Mouse (Mus musculus) NIH3T3 (cell line): ENCODE results near the gene Adgrg3.
A peak's percentile ranks its signal among the peaks of the same experiment; 100 is the strongest.

Experiments
- DNase-seq: peaks from one replicate; pipeline ENCODE4 v3.0.0-alpha.2; 2012; ENCODE audit warnings: low read depth

Adgrg3 gene

DNA sequence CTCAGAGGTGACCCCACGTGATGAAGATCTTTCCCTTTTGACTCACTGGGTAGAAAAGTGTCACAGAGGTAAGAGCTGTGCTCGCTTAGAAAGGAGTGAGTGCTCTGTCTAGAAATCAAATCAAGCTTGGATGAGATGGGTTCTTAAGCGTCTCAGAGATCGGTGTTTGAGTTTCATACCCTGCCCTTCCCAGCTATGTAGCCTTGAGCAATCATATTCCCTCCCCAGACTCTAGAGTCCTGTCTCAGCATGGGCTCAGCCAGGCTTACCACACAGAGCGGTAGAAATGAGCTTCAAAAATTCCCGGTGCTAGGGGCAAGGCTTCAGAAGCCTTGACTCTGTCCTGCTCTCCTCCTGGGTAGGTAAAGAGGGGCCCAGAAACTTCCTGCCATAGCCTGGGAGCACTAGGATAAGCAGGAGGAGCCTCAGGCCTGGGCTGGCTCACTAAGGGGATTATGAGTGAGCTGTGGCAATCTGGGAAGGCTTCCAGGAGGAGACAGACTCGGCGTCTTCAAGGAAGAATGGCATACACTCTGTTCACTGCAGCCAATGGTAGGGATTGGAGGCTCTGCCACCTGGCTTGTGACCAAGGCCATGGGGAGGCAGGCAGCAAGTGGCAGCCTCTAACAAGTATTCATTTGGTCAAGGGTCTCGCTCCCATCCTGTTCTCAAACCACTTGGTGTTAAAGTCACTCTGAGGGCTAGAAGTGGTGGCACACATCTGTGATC lies 24.3 kb upstream of the Adgrg3 start:
- DNase-seq = peak; percentile 36

GRCm38 (mm10) chr8:94994006-94994405 lies 23.5 kb upstream of the Adgrg3 start:
- no peak for DNase-seq

DNA sequence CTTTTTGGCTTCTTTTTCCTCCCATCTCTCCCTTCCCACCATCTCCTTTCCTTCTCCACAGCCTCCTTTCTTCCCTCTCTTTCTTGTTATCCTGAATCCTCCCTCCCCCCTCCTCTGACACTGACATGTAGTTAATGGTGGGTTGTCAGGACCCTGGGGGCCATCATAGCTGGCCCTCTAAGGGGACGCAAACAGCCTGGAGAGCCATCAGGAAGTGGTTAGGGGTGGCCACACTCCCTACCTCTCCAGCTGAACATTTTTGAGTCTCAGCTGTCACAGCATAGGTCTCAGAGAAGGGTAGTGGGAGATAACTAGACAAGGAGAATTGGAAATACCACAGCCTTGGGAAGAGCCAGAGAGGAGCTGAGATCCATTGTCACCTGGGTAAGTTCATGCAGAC lies 23.0 kb upstream of the Adgrg3 start:
- DNase-seq = no peak

- DNase-seq = no peak
Observed at GRCm38 (mm10) chr8:94995336-94995893, 22.1 kb upstream of the Adgrg3 start.

DNA sequence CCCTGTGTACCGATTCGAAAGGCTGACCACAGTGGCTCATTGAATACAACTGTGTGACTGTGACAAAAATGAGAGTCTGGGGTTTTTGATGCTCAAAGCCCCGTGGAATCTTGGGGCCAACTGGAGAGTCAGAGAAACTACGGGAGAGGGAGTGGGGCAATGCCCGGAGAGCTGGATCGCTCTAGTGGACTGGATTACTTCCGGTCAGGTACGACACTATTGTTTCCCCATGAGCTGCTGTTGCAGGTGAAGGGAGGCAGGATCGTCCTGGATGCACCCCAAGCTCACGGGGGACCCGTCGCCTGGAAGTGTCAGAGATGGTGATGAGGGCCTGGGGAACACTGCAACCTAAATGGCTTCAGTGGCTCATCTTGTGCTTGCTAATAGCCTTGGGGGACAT lies 21.5 kb upstream of the Adgrg3 start:
- no peak for DNase-seq

- peak; percentile 28 for DNase-seq
Observed at GRCm38 (mm10) chr8:94996899-94997856, 20.3 kb upstream of the Adgrg3 start.

DNA sequence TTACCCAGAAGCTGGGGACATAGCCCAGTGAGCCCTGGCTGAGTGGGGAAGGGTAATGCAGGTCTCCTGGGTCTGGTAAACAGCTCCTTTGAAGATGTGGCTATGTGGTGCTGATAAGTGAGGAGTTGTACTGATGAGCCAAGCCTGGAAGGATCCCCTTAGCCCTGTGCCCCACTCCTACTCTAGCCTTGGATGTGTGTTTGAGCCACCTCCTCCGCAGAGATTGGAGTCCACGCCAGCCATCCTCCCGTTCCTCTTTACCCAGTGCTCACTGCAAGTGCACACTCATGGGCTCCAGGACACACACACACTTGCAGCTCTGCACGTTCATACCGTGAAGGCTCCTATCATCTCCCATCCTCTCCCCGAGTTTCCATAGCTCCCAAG lies 19.6 kb upstream of the Adgrg3 start:
- no peak for DNase-seq

DNA sequence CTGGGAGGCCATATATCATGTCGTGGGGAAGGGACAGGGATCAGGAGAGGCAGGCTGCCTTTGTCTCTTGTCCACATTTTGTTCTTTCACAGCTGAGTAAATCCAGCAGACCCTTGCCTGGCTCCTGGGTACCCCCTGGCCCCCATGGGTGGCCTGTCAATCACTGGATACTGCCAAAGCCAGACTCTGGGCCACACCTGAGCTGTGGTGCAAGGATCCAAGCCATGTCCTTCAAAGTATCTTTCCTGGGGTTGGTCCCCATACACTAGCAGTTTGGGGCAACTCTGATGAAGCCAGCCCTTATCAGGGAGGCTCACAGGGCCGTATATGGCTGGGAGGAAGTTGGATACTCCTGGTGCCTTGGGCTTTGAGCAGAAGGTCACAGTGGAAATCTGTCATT lies 19.1 kb upstream of the Adgrg3 start:
- DNase-seq = no peak

DNA sequence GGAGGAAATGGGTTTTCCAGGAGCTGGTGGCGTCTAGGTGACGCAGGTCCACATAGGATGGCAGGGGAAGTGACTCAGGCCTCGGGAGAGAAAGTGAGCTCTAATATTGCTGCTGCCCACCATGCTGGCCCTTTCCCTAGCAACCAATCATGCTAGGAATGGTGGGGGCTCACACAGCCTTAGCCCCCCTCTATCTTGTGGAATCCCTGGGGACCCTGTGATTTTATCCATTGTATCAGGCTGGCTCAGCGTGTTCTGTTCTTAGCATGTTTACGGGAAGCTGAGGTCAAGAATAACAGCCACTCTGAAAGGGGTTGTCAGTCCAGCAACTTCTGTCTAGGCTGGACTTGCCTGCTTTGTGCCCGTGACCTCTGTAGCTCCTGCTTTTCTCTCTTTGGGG lies 18.5 kb upstream of the Adgrg3 start:
- DNase-seq = no peak

DNA sequence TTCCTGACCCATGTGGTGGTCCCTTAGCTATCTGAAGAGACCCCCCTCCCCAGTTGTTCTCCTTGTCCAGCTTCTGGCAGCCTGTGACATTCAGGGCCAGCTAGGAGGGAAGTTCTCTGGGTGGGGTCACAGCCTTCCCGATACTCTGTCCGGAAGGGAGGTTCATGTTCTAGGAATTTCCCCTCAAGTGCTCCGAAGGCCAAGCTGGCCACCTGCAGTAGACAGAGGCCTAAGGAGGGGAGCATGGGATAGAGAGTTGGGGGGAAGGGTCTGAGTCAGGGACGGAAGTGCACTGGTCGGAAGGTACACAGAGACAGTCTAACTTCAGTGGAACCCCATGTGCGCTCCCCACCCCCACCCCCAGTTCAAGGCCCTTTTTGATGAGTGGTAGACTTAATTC lies 17.5 kb upstream of the Adgrg3 start:
- DNase-seq = no peak

DNA sequence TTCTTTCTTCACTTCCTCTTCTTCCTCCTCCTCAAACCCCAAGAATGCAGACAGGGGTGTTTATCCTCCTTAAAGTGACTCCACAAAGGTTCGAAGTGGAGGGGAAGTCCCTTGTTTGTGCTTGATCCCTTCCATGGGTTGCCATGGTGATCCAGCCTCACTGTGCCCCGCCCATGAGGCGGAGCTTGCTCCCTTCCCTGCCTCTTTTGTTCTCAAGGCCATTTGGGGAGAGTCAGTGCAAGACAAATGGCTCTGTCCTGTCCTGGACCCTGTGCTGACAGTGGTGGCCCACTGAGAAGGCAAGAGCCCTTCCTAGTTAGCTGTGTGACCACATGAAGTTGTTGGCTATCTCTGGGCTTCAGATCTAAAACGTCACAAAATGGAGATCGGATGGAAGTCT lies 16.8 kb upstream of the Adgrg3 start:
- DNase-seq = peak; percentile 65

DNA sequence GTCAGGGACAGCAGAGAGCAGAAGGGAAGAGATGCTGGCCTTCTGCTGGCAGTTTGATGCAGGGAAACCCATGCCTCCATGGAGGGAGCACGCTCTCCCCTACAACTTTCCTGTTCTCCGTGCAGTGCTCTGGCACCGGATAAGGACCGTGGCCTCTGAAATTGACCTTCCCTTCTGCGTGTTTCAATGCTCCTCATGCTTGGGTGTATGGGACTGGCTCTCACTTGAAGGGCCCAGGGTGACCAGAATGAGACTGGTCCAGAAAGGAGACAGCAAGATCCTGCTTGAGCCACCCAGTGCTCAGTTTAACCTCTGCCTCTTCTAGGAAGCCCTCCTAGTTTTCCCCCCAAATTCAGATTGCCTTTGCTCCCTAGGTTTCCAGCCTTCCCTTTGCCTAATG lies 16.3 kb upstream of the Adgrg3 start:
- DNase-seq = no peak

DNA sequence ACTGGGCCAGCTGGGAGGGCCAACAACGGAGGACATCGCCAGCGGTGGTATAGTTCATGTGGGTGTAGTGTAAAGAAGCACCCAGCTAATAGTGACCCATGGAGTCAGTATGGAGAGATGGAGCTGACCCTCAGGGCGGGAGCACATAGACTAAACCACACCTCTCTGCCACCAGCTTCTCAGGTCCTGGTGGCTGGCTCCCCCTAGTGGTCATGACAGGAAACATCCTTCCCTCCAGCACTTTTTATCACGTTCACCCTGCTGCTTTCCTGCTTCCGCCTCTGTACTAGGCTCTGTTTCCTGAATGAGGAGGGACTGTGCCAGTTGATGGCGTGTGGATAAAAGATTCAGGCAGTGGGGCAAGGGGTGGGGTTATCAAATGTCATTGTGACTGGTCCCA lies 15.8 kb upstream of the Adgrg3 start:
- peak; percentile 90 for DNase-seq

DNA sequence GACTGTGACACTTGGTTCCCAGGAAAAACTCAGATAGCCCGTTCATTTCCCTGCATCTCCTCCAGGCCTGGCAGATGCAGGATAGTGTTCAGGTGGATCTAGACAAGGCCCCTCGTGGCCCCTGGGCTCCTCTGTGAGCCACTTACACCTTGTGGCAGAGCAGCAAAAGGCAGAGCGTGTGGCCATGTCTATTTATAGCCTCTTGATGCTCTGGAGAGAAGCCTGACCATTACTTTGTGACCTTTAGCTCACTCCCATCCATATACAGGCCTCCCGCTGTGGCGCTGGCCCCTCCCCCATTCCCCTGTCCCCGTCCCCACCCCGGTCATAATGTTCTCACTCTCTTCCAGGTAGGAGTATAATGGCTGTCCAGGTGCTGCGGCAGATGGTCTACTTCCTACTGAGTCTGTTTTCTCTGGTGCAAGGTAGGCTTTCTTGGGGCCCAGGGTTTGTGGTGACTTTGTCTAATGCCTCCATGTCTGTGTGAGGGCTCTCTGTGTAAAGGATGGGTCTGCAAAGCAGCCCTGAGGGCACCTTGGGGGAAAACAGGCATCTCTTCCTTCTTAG lies 15.3 kb upstream of the Adgrg3 start:
- DNase-seq = no peak

DNA sequence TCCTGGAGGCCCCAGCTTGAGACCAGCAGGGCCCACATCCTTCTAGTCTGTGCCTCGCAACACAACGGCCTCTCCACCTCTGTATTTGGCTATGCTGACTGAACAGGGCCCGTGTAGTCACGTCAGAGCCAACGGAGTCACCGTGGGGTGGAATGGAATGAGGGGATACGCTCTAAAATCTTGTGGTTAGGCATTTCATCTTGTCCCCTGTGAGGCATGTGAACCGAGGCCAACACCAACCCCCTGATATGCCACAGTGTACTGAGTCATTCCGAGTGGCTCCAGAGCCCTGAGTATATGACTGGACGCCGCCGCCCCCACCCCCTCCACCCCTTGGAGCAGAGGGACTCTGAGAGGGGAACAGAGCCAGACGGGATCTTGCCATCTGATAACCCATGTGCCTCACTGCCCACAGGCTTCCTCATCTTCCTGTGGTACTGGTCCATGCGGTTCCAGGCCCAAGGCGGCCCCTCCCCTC lies 5.0 kb upstream of the Adgrg3 start:
- peak; percentile 83 for DNase-seq

GRCm38 (mm10) chr8:95015866-95016265 lies 1.6 kb upstream of the Adgrg3 start:
- DNase-seq = no peak

DNA sequence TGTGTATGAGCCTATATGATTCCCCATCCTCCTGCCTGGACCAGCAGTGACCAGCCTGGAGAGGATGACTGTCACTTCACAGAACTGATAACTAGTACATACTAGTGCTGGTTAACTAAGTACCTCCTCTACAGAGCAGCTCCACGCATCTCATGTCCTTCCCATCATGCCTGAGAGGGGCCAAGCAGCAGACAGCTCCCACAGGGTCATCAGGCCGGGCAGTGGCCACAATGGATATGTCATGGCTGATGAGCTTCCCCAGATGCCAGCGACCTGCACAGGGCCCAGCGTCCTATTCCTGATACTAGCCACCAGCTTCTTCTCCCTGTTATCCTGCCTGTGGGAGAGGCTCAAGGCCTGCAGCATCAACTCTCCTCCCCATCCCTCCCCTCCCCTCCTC lies 808 bp upstream of the Adgrg3 start:
- DNase-seq = no peak

DNA sequence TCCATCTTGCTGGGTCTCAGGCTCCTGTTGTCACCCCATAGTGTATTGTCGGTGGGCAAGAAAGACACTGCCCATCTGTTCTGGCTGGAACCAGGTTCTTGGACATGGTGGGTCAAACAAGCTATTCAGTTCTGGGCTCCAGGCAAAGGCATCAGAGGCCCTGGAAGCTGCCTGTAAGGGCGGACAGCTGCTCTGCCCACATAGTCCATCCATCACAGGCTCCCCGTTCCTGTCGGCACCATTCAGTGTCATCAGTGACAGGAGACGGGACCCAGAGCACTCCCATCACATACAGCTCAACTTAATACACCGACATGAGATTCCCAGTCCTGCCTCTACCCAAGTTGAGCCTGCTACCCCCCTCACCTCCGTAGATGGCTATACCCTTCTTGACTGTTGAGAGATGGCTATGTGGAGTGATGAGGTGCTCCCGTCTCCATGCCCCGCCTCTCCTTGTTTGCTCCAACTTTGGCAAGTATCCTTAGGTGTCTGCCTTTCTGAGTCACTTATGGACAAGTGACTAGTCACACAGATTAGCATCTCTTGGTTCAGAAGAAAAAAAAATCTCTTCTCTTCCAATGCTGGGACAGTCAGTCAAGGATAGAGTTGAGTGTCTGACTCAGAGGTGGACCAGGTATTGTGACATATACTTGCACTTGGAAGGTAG lies 610 bp downstream of the Adgrg3 start:
- DNase-seq = no peak

DNA sequence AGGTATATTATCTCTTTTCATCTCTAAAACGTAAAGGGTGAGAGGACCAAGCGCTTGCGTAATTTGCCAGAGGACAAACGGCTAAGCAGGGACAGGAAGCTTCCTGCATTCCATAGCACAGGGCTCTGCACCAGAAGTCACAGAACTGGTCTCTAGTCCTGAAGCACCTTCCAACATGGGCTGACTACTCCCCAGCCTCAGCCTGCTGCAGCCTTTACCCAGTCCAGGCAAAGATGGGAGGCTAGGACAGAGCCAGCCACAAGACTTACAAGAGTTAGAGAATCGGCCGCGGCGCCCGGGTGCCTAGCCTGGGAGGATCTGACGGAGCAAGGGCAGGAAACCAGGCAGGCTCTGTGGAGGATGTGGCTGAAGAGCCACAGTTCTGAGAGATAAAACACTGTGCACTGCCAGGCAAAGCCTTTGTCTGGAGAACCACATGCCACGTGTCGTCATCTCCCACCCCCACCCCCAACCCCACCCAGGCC lies 2.8 kb downstream of the Adgrg3 start:
- DNase-seq = no peak

DNA sequence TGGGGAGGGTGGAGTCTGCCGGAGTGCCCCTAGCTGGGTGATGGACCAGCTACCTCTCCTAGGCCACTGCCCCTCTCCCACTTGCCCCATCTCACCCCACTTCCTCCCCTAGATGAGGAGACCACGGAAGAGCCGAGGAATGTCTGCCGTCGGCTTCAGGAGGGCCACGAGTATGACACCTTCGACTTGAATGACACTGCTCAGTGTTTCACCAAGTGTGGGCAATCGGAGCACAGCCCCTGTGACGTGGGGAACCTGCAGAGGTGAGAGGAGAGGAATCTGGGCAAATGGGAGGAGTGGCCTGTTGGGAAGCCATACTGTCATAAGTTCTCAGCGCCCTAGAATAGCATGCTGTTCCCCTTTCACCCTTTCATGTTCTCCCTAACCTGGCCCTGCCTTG lies 3.3 kb downstream of the Adgrg3 start:
- no peak for DNase-seq

- DNase-seq = no peak
Observed at GRCm38 (mm10) chr8:95023201-95023600, 5.7 kb downstream of the Adgrg3 start.

- DNase-seq = no peak
Observed at GRCm38 (mm10) chr8:95024387-95024786, 6.9 kb downstream of the Adgrg3 start.
